Mouse (Mus musculus): ENCODE data around the gene Erh. TPM values are rescaled to one million over a fixed set of nuclear protein-coding genes. Genes with fewer than 3 reads are reported as not detected.

Erh gene
- polyA plus RNA-seq, 1 experiment from 2014 or later: 324 TPM

GRCm38 (mm10) chr12:80604218-80604617 is 39.9 kb downstream of the Erh start:
- WGBS: 89% methylated on average over 2 of the region's 2 CpGs
- Histone ChIP-seq H3K36me3 (ENCODE audit: control insufficient read depth, insufficient read depth, low read length) (0 out of 2 replicates have a peak, but pooled peaks cover 23% of the 10 kb centered on the region), H3K27ac (ENCODE audit: low read depth, low read length) (no peak overlapping the region), H3K27me3 (replicated peaks; ENCODE audit: control insufficient read depth, insufficient read depth, low read length) (no peaks in the 10 kb centered on the region), H3K4me2 (ENCODE audit: low read length) (no peak overlapping the region), H3K4me3 (ENCODE audit: low read depth, low read length) (no peak overlapping the region), H3K4me1 (ENCODE audit: control insufficient read depth, insufficient read depth, low read length) (no peaks in the 10 kb centered on the region), H3K9me3 (replicated peaks; ENCODE audit: control insufficient read depth, low read length) (no peaks in the 10 kb centered on the region), H3K9ac (ENCODE audit: low read length) (no peak overlapping the region)
- ATAC-seq: no peak
- DNase-seq (ENCODE audit: low spot score): no peak

GRCm38 (mm10) chr12:80603566-80603965 is 40.6 kb downstream of the Erh start:
- no peak for DNase-seq (ENCODE audit: low spot score)
- no peak for ATAC-seq
- no peak overlapping the region for H3K4me2 ChIP-seq (ENCODE audit: low read length)
- no peak overlapping the region for H3K4me3 ChIP-seq (ENCODE audit: low read depth, low read length)
- no peaks in the 10 kb centered on the region for H3K27me3 ChIP-seq (replicated peaks; ENCODE audit: control insufficient read depth, insufficient read depth, low read length)
- WGBS: 82% methylated on average over 4 of the region's 4 CpGs
- H3K9ac ChIP-seq (ENCODE audit: low read length): no peak overlapping the region
- 0 out of 2 replicates have a peak, but pooled peaks cover 23% of the 10 kb centered on the region for H3K36me3 ChIP-seq (ENCODE audit: control insufficient read depth, insufficient read depth, low read length)
- H3K9me3 ChIP-seq (replicated peaks; ENCODE audit: control insufficient read depth, low read length): no peaks in the 10 kb centered on the region
- no peak overlapping the region for H3K27ac ChIP-seq (ENCODE audit: low read depth, low read length)
- no peaks in the 10 kb centered on the region for H3K4me1 ChIP-seq (ENCODE audit: control insufficient read depth, insufficient read depth, low read length)

GRCm38 (mm10) chr12:80602432-80602831 is 41.7 kb downstream of the Erh start:
- Histone ChIP-seq H3K9ac (ENCODE audit: low read length) (no peak overlapping the region), H3K27ac (ENCODE audit: low read depth, low read length) (no peak overlapping the region), H3K9me3 (replicated peaks; ENCODE audit: control insufficient read depth, low read length) (no peaks in the 10 kb centered on the region), H3K27me3 (replicated peaks; ENCODE audit: control insufficient read depth, insufficient read depth, low read length) (no peaks in the 10 kb centered on the region), H3K4me3 (ENCODE audit: low read depth, low read length) (no peak overlapping the region), H3K4me1 (ENCODE audit: control insufficient read depth, insufficient read depth, low read length) (no peaks in the 10 kb centered on the region), H3K36me3 (ENCODE audit: control insufficient read depth, insufficient read depth, low read length) (0 out of 2 replicates have a peak, but pooled peaks cover 23% of the 10 kb centered on the region), H3K4me2 (ENCODE audit: low read length) (no peak overlapping the region)
- 94% methylated on average over 5 of the region's 5 CpGs for WGBS
- ATAC-seq: no peak
- no peak for DNase-seq (ENCODE audit: low spot score)

- H3K4me1 ChIP-seq (ENCODE audit: control insufficient read depth, insufficient read depth, low read length): no peaks in the 10 kb centered on the region
- 0 out of 2 replicates have a peak, but pooled peaks cover 23% of the 10 kb centered on the region for H3K36me3 ChIP-seq (ENCODE audit: control insufficient read depth, insufficient read depth, low read length)
- H3K27me3 ChIP-seq (replicated peaks; ENCODE audit: control insufficient read depth, insufficient read depth, low read length): no peaks in the 10 kb centered on the region
- ATAC-seq (no peak), DNase-seq (ENCODE audit: low spot score) (no peak)
- 90% methylated on average over 9 of the region's 9 CpGs for WGBS
- H3K9me3 ChIP-seq (replicated peaks; ENCODE audit: control insufficient read depth, low read length): no peaks in the 10 kb centered on the region
- H3K27ac ChIP-seq (ENCODE audit: low read depth, low read length): no peak overlapping the region
- no peak overlapping the region for H3K4me3 ChIP-seq (ENCODE audit: low read depth, low read length)
- H3K9ac ChIP-seq (ENCODE audit: low read length): no peak overlapping the region
- H3K4me2 ChIP-seq (ENCODE audit: low read length): no peak overlapping the region
These were observed 42.4 kb downstream of the Erh start for GRCm38 (mm10) chr12:80601597-80602269.

GRCm38 (mm10) chr12:80598756-80599155 is 45.4 kb downstream of the Erh start:
- ATAC-seq (peak; percentile 81), DNase-seq (ENCODE audit: low spot score) (peak; percentile 60)
- no peaks in the 10 kb centered on the region for H3K9me3 ChIP-seq (replicated peaks; ENCODE audit: control insufficient read depth, low read length)
- 34% methylated on average over 6 of the region's 6 CpGs for WGBS
- H3K4me1 ChIP-seq (ENCODE audit: control insufficient read depth, insufficient read depth, low read length): no peaks in the 10 kb centered on the region
- no peaks in the 10 kb centered on the region for H3K27me3 ChIP-seq (replicated peaks; ENCODE audit: control insufficient read depth, insufficient read depth, low read length)
- H3K4me2 ChIP-seq (ENCODE audit: low read length): no peak overlapping the region
- peaks cover 29% of the 10 kb centered on the region for H3K36me3 ChIP-seq (ENCODE audit: control insufficient read depth, insufficient read depth, low read length)
- no peak overlapping the region for H3K4me3 ChIP-seq (ENCODE audit: low read depth, low read length)
- H3K9ac ChIP-seq (ENCODE audit: low read length): no peak overlapping the region
- H3K27ac ChIP-seq (ENCODE audit: low read depth, low read length): peak overlapping the region; percentile 44; the same call in 1 of the 2 replicates

- H3K4me3 ChIP-seq (ENCODE audit: low read depth, low read length): no peak overlapping the region
- no peaks in the 10 kb centered on the region for H3K4me1 ChIP-seq (ENCODE audit: control insufficient read depth, insufficient read depth, low read length)
- H3K9me3 ChIP-seq (replicated peaks; ENCODE audit: control insufficient read depth, low read length): no peaks in the 10 kb centered on the region
- ATAC-seq (no peak), DNase-seq (ENCODE audit: low spot score) (no peak)
- WGBS: 48% methylated on average over 7 of the region's 7 CpGs
- H3K27ac ChIP-seq (ENCODE audit: low read depth, low read length): peak overlapping the region; percentile 44; the same call in 1 of the 2 replicates
- H3K4me2 ChIP-seq (ENCODE audit: low read length): no peak overlapping the region
- no peak overlapping the region for H3K9ac ChIP-seq (ENCODE audit: low read length)
- no peaks in the 10 kb centered on the region for H3K27me3 ChIP-seq (replicated peaks; ENCODE audit: control insufficient read depth, insufficient read depth, low read length)
- H3K36me3 ChIP-seq (ENCODE audit: control insufficient read depth, insufficient read depth, low read length): peaks cover 33% of the 10 kb centered on the region
These were observed 45.9 kb downstream of the Erh start for GRCm38 (mm10) chr12:80598236-80598635.

GRCm38 (mm10) chr12:80595968-80596367 is 48.2 kb downstream of the Erh start:
- 89% methylated on average over 4 of the region's 4 CpGs for WGBS
- Histone ChIP-seq H3K36me3 (ENCODE audit: control insufficient read depth, insufficient read depth, low read length) (peaks cover 32% of the 10 kb centered on the region), H3K4me1 (ENCODE audit: control insufficient read depth, insufficient read depth, low read length) (no peaks in the 10 kb centered on the region), H3K27ac (ENCODE audit: low read depth, low read length) (no peak overlapping the region), H3K4me3 (ENCODE audit: low read depth, low read length) (no peak overlapping the region), H3K27me3 (replicated peaks; ENCODE audit: control insufficient read depth, insufficient read depth, low read length) (no peaks in the 10 kb centered on the region), H3K9ac (ENCODE audit: low read length) (no peak overlapping the region), H3K4me2 (ENCODE audit: low read length) (no peak overlapping the region), H3K9me3 (replicated peaks; ENCODE audit: control insufficient read depth, low read length) (no peaks in the 10 kb centered on the region)
- no peak for ATAC-seq
- no peak for DNase-seq (ENCODE audit: low spot score)

- Histone ChIP-seq H3K9me3 (replicated peaks; ENCODE audit: control insufficient read depth, low read length) (no peaks in the 10 kb centered on the region), H3K4me2 (ENCODE audit: low read length) (no peak overlapping the region), H3K36me3 (ENCODE audit: control insufficient read depth, insufficient read depth, low read length) (peaks cover 33% of the 10 kb centered on the region), H3K27ac (ENCODE audit: low read depth, low read length) (no peak overlapping the region), H3K4me1 (ENCODE audit: control insufficient read depth, insufficient read depth, low read length) (no peaks in the 10 kb centered on the region), H3K4me3 (ENCODE audit: low read depth, low read length) (no peak overlapping the region), H3K9ac (ENCODE audit: low read length) (no peak overlapping the region), H3K27me3 (replicated peaks; ENCODE audit: control insufficient read depth, insufficient read depth, low read length) (no peaks in the 10 kb centered on the region)
- DNase-seq (ENCODE audit: low spot score) (no peak), ATAC-seq (no peak)
- 90% methylated on average over 4 of the region's 4 CpGs for WGBS
These were observed 48.6 kb downstream of the Erh start for GRCm38 (mm10) chr12:80595566-80595965.

GRCm38 (mm10) chr12:80594781-80595180 is 49.4 kb downstream of the Erh start:
- no peaks in the 10 kb centered on the region for H3K27me3 ChIP-seq (replicated peaks; ENCODE audit: control insufficient read depth, insufficient read depth, low read length)
- no peak overlapping the region for H3K4me3 ChIP-seq (ENCODE audit: low read depth, low read length)
- no peak overlapping the region for H3K4me2 ChIP-seq (ENCODE audit: low read length)
- H3K27ac ChIP-seq (ENCODE audit: low read depth, low read length): no peak overlapping the region
- no peak overlapping the region for H3K9ac ChIP-seq (ENCODE audit: low read length)
- H3K4me1 ChIP-seq (ENCODE audit: control insufficient read depth, insufficient read depth, low read length): no peaks in the 10 kb centered on the region
- peaks cover 37% of the 10 kb centered on the region for H3K36me3 ChIP-seq (ENCODE audit: control insufficient read depth, insufficient read depth, low read length)
- 93% methylated on average over 4 of the region's 4 CpGs for WGBS
- no peak for DNase-seq (ENCODE audit: low spot score)
- H3K9me3 ChIP-seq (replicated peaks; ENCODE audit: control insufficient read depth, low read length): no peaks in the 10 kb centered on the region
- ATAC-seq: no peak

All from forebrain, embryonic 14.5 days (tissue).